Mouse (Mus musculus): ENCODE measurements around the gene Ece2. TPM values are rescaled to one million over a fixed set of nuclear protein-coding genes. Genes with fewer than 3 reads are reported as not detected.

The Ece2 gene
- polyA plus RNA-seq, 1 experiment from 2014 or later = 12.1 TPM

DNA sequence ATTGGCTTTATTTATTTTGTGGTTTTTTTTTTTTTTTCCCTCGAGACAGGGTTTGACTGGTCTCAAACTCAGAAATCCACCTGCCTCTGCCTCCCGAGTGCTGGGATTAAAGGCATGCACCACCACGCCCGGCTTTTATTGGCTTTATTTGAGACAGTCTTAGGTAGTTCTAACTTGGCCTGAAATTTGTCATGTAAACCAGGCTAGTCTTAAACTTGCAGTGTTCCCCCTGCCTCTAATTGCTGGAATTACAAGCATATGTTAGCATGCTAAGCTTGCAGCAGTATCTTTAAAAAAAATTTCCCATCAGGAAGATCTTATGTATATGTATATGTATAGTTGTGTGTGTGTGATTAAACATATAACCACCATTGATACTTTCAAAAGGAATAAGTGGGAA lies 47.1 kb downstream of the Ece2 start:
- ATAC-seq (ENCODE audit: low FRiP score) = no peak
- H3K36me3 ChIP-seq (replicated peaks; ENCODE audit: control insufficient read depth, insufficient read depth) = peaks cover 70% of the 10 kb centered on the region
- no peak overlapping the region for H3K4me2 ChIP-seq (replicated peaks)
- H3K27ac ChIP-seq = no peak overlapping the region
- no peaks in the 10 kb centered on the region for H3K9me3 ChIP-seq (ENCODE audit: control insufficient read depth, low read length)
- no peak overlapping the region for H3K4me3 ChIP-seq (replicated peaks; ENCODE audit: low read length)
- peaks cover 18% of the 10 kb centered on the region for H3K4me1 ChIP-seq (replicated peaks; ENCODE audit: control insufficient read depth, insufficient read depth, low read length)
- H3K9ac ChIP-seq = no peak overlapping the region
- no peak for DNase-seq (ENCODE audit: low spot score)
- no peaks in the 10 kb centered on the region for H3K27me3 ChIP-seq (ENCODE audit: control insufficient read depth, insufficient read depth, low read length)
- 86% methylated on average over 4 of the region's 4 CpGs for WGBS

DNA sequence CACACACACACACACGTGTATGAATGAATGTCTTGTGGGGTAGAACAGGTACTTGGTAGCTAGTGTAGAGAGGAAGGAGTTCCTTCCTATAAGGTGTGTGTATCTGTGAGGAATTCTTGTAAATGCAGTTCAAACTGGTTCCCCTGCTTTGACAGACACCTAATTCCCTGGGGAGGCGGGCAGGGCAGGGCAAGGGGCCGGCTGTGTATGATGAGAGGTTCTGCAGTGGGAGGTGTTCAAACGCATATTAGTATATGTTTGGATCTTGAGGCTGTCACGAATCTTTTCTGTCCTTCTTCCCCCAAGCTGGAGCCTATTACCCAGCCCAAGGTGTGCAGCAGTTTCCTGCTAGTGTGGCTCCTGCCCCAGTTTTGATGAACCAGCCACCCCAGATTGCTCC lies 47.8 kb downstream of the Ece2 start:
- ATAC-seq (ENCODE audit: low FRiP score) = no peak
- Histone ChIP-seq H3K4me1 (replicated peaks; ENCODE audit: control insufficient read depth, insufficient read depth, low read length) (peaks cover 15% of the 10 kb centered on the region), H3K9me3 (ENCODE audit: control insufficient read depth, low read length) (no peaks in the 10 kb centered on the region), H3K4me2 (replicated peaks) (no peak overlapping the region), H3K27ac (no peak overlapping the region), H3K27me3 (ENCODE audit: control insufficient read depth, insufficient read depth, low read length) (no peaks in the 10 kb centered on the region), H3K36me3 (replicated peaks; ENCODE audit: control insufficient read depth, insufficient read depth) (peaks cover 77% of the 10 kb centered on the region), H3K4me3 (replicated peaks; ENCODE audit: low read length) (no peak overlapping the region), H3K9ac (no peak overlapping the region)
- no peak for DNase-seq (ENCODE audit: low spot score)
- WGBS = 86% methylated on average over 5 of the region's 5 CpGs

DNA sequence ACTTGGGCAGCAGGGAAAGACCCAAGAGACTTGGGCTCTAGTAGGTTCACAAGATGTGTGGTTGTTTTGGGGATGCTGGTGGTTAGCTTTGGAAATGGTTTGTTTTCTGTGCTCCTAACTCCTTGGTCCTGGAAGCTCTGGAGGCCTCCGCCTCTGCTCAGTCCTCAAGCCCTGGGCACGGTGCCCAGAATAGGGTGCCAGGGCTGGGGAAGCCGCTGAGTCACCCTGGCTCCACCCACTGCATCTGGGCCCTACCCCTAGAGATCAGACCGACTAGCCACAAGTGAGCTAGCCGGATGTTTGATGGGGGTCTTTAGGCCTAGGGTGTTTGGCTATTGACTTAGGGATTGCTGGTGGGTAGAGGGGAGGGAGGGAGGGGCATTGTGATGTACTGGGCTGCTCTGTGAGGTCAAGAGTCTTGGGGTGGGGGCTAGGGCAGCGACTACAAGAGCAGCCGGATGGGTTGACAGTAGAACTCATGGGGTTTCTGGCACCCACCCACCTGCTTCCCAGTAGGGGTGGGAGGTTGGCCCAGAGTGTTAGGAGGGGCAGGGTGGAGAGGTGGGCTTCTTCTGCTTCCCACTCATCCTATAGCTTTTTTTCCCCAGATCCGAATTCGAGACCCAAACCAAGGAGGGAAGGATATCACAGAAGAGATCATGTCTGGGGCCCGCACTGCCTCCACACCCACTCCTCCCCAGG lies 48.5 kb downstream of the Ece2 start:
- ATAC-seq (ENCODE audit: low FRiP score) (no peak), DNase-seq (ENCODE audit: low spot score) (no peak)
- H3K27me3 ChIP-seq (ENCODE audit: control insufficient read depth, insufficient read depth, low read length) = no peaks in the 10 kb centered on the region
- WGBS = 68% methylated on average over 10 of the region's 10 CpGs
- peaks cover 15% of the 10 kb centered on the region for H3K4me1 ChIP-seq (replicated peaks; ENCODE audit: control insufficient read depth, insufficient read depth, low read length)
- H3K36me3 ChIP-seq (replicated peaks; ENCODE audit: control insufficient read depth, insufficient read depth) = peaks cover 85% of the 10 kb centered on the region
- H3K4me3 ChIP-seq (replicated peaks; ENCODE audit: low read length) = no peak overlapping the region
- no peaks in the 10 kb centered on the region for H3K9me3 ChIP-seq (ENCODE audit: control insufficient read depth, low read length)
- H3K4me2 ChIP-seq (replicated peaks) = no peak overlapping the region
- H3K27ac ChIP-seq = no peak overlapping the region
- H3K9ac ChIP-seq = no peak overlapping the region

DNA sequence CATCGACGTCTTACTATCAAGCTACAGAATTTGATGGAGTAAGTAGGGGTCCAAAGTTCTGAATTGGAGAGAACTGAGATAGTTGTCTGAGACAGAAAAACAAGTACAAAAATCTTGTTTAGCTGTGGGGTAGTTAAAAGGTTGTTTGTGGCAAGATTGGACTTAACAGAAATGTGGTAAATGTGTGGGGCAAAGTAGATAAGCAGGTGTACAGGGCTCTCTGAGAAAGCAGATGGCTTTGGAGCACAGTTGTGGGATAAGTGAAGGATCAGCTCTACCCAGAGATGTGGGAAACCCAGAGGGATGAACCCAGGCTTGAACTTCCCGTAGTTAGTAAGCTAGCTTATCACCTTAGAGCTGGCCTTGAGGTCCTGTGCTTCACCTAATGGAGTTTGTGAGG lies 61.1 kb downstream of the Ece2 start:
- DNase-seq (ENCODE audit: low spot score) = no peak
- no peaks in the 10 kb centered on the region for H3K27me3 ChIP-seq (ENCODE audit: control insufficient read depth, insufficient read depth, low read length)
- peaks cover 69% of the 10 kb centered on the region for H3K36me3 ChIP-seq (replicated peaks; ENCODE audit: control insufficient read depth, insufficient read depth)
- H3K4me1 ChIP-seq (replicated peaks; ENCODE audit: control insufficient read depth, insufficient read depth, low read length) = peaks cover 25% of the 10 kb centered on the region
- ATAC-seq (ENCODE audit: low FRiP score) = no peak
- no peak overlapping the region for H3K27ac ChIP-seq
- H3K9me3 ChIP-seq (ENCODE audit: control insufficient read depth, low read length) = no peaks in the 10 kb centered on the region
- 92% methylated on average over 3 of the region's 3 CpGs for WGBS
- no peak overlapping the region for H3K4me2 ChIP-seq (replicated peaks)
- H3K4me3 ChIP-seq (replicated peaks; ENCODE audit: low read length) = no peak overlapping the region
- no peak overlapping the region for H3K9ac ChIP-seq

- DNase-seq (ENCODE audit: low spot score) (no peak), ATAC-seq (ENCODE audit: low FRiP score) (no peak)
- no peaks in the 10 kb centered on the region for H3K9me3 ChIP-seq (ENCODE audit: control insufficient read depth, low read length)
- H3K4me2 ChIP-seq (replicated peaks) = no peak overlapping the region
- peaks cover 33% of the 10 kb centered on the region for H3K4me1 ChIP-seq (replicated peaks; ENCODE audit: control insufficient read depth, insufficient read depth, low read length)
- WGBS = 82% methylated on average over 1 of the region's 1 CpGs
- peaks cover 61% of the 10 kb centered on the region for H3K36me3 ChIP-seq (replicated peaks; ENCODE audit: control insufficient read depth, insufficient read depth)
- H3K27ac ChIP-seq = no peak overlapping the region
- no peak overlapping the region for H3K9ac ChIP-seq
- H3K4me3 ChIP-seq (replicated peaks; ENCODE audit: low read length) = no peak overlapping the region
- no peaks in the 10 kb centered on the region for H3K27me3 ChIP-seq (ENCODE audit: control insufficient read depth, insufficient read depth, low read length)
These were observed 62.0 kb downstream of the Ece2 start for GRCm38 (mm10) chr16:20691617-20692016.

DNA sequence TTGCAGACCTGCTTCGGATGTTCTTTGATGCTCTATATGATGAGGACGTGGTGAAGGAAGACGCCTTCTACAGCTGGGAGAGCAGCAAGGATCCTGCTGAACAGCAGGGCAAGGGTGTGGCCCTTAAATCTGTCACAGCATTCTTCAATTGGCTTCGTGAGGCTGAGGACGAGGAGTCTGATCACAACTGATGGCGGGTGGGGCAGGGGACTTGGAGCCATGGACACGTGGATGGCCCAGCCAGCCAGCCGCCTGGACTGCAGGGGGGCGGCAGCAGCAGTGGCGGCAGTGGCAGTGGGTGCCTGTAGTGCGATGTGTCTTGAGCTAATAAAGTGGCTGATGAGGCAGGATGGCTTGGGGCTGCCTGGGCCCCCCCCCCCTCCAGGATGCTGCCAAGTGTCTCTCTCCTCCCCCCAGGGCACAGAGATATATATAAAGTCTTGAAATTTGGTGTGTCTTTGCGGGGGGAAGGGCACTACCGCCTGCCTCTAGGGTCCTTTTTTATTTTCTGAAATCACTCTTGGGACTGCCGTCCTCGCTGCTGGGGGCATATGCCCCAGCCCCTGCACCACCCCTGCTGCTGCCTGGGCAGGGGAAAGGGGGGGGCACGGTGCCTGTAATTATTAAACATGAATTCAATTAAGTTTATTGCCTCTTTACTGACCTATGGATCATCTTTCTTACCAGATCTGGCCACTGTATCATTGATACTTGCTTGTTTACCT lies 62.8 kb downstream of the Ece2 start:
- ATAC-seq (ENCODE audit: low FRiP score) = no peak; the same call in 1 of the 2 replicates

GRCm38 (mm10) chr16:20693111-20693701 lies 63.6 kb downstream of the Ece2 start, which contains the start of gene Fam131a:
Gene Fam131a, plus strand, starts transcription at chr16:20693241.
- Histone ChIP-seq H3K4me3 (replicated peaks; ENCODE audit: low read length) (peak within 1 kb of the TSS; percentile 63), H3K27ac (peak within 1 kb of the TSS; percentile 97), H3K36me3 (replicated peaks; ENCODE audit: control insufficient read depth, insufficient read depth) (peaks cover 45% of the 10 kb centered on the region), H3K9me3 (ENCODE audit: control insufficient read depth, low read length) (no peaks in the 10 kb centered on the region), H3K4me1 (replicated peaks; ENCODE audit: control insufficient read depth, insufficient read depth, low read length) (peaks cover 40% of the 10 kb centered on the region), H3K9ac (peak within 1 kb of the TSS; percentile 79), H3K27me3 (ENCODE audit: control insufficient read depth, insufficient read depth, low read length) (no peaks in the 10 kb centered on the region), H3K4me2 (replicated peaks) (peak within 1 kb of the TSS; percentile 79)
- under 1% methylated on average over 36 of the region's 37 CpGs for WGBS
- ATAC-seq (ENCODE audit: low FRiP score) (peak; percentile 95), DNase-seq (ENCODE audit: low spot score) (peak; percentile 95)

More for the DNA sequence above, 62.8 kb downstream of the Ece2 start:
- Histone ChIP-seq H3K9ac (peak overlapping the region; percentile 79; the same call in 1 of the 2 replicates), H3K9me3 (ENCODE audit: control insufficient read depth, low read length) (no peaks in the 10 kb centered on the region), H3K27me3 (ENCODE audit: control insufficient read depth, insufficient read depth, low read length) (no peaks in the 10 kb centered on the region), H3K36me3 (replicated peaks; ENCODE audit: control insufficient read depth, insufficient read depth) (peaks cover 53% of the 10 kb centered on the region), H3K27ac (peak overlapping the region; percentile 97), H3K4me1 (replicated peaks; ENCODE audit: control insufficient read depth, insufficient read depth, low read length) (peaks cover 38% of the 10 kb centered on the region), H3K4me3 (replicated peaks; ENCODE audit: low read length) (peak overlapping the region; percentile 63), H3K4me2 (replicated peaks) (peak overlapping the region; percentile 79; the same call in 1 of the 2 replicates)
- WGBS = 38% methylated on average over 16 of the region's 16 CpGs
- DNase-seq (ENCODE audit: low spot score) = no peak

GRCm38 (mm10) chr16:20694781-20695180 lies 65.2 kb downstream of the Ece2 start:
- Histone ChIP-seq H3K36me3 (replicated peaks; ENCODE audit: control insufficient read depth, insufficient read depth) (peaks cover 40% of the 10 kb centered on the region), H3K4me2 (replicated peaks) (peak overlapping the region; percentile 68; the same call in 1 of the 2 replicates), H3K9ac (no peak overlapping the region), H3K4me3 (replicated peaks; ENCODE audit: low read length) (no peak overlapping the region), H3K9me3 (ENCODE audit: control insufficient read depth, low read length) (no peaks in the 10 kb centered on the region), H3K4me1 (replicated peaks; ENCODE audit: control insufficient read depth, insufficient read depth, low read length) (peaks cover 40% of the 10 kb centered on the region), H3K27ac (no peak overlapping the region; the same call in 1 of the 2 replicates), H3K27me3 (ENCODE audit: control insufficient read depth, insufficient read depth, low read length) (no peaks in the 10 kb centered on the region)
- 67% methylated on average over 8 of the region's 8 CpGs for WGBS
- DNase-seq (ENCODE audit: low spot score) (no peak), ATAC-seq (ENCODE audit: low FRiP score) (no peak)

DNA sequence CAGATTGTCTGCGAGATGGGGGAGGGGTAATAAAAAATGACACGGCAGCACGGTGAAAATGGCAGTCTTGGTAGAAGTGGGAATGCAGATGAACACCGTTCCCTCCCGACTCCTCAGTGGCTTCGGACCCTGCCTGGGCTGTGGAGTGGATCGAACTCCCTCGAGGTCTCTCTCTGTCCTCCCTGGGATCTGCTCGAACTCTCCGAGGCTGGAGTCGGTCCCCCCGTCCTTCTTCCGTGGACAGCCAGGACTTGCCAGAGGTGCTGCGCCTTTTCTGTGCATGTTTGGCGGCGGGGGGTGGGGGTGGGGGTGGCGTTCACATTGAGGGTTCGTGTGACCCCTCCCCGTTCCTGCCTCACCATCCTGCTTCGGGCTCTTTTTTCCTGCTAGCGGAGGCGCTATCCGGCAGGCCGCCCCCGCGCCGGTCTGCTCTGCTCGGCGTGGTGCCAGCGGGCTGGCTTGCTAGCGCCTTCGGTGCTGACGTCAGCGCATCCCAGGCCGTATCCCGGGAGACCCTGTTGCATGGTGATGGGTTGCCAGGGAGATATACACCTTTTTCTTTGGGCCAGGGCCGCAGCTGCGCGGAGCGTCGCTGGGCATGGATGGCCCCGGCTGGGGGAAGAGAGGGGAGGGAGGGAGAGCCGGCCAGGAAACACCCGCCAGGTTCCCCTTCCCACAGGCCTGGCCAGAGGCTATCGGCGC lies 66.1 kb downstream of the Ece2 start:
- Histone ChIP-seq H3K9me3 (ENCODE audit: control insufficient read depth, low read length) (no peaks in the 10 kb centered on the region), H3K4me1 (replicated peaks; ENCODE audit: control insufficient read depth, insufficient read depth, low read length) (peaks cover 40% of the 10 kb centered on the region), H3K9ac (peak overlapping the region; percentile 66), H3K27ac (peak overlapping the region; percentile 86), H3K4me2 (replicated peaks) (peak overlapping the region; percentile 68), H3K27me3 (ENCODE audit: control insufficient read depth, insufficient read depth, low read length) (no peaks in the 10 kb centered on the region), H3K4me3 (replicated peaks; ENCODE audit: low read length) (peak overlapping the region; percentile 41), H3K36me3 (replicated peaks; ENCODE audit: control insufficient read depth, insufficient read depth) (peaks cover 38% of the 10 kb centered on the region)
- 1% methylated on average over 45 of the region's 46 CpGs for WGBS
- ATAC-seq (ENCODE audit: low FRiP score) (peak; percentile 79), DNase-seq (ENCODE audit: low spot score) (peak; percentile 93)
